Mouse (Mus musculus) heart, embryonic 11.5 days (tissue): ENCODE data around the gene Purb. TPM values are rescaled to one million over a fixed set of nuclear protein-coding genes. Genes with fewer than 3 reads are reported as not detected.

Experiments
- ATAC-seq: fragments of 200-750 bp; cut with Nextera tagmentation; replicated peaks from 2 replicates; pipeline ENCODE4 v1.8.0; 2017; ENCODE audit warnings: moderate library complexity; ENCODE audit not compliant: insufficient number of reproducible peaks, low FRiP score, low TSS enrichment
- H3K27ac ChIP-seq: fragments of 300-500 bp; sonication (generic); 2 replicates; pipeline ENCODE4 v1.5.1; 2014; ENCODE audit warnings: mild to moderate bottlenecking, low read depth, low read length
- H3K27me3 ChIP-seq: fragments of 300-500 bp; sonication (generic); 2 replicates; pipeline ENCODE4 v1.6.1; 2014; ENCODE audit warnings: mild to moderate bottlenecking, low read length, mixed read lengths; ENCODE audit not compliant: control insufficient read depth, insufficient read depth
- H3K36me3 ChIP-seq: fragments of 300-500 bp; sonication (generic); 2 replicates; pipeline ENCODE4 v1.6.1; 2014; ENCODE audit warnings: mild to moderate bottlenecking, low read length, moderate library complexity, mixed read lengths; ENCODE audit not compliant: control insufficient read depth, insufficient read depth
- H3K4me1 ChIP-seq: fragments of 300-500 bp; sonication (generic); 2 replicates; pipeline ENCODE4 v1.6.1; 2014; ENCODE audit warnings: low read length; ENCODE audit not compliant: control insufficient read depth, insufficient read depth
- H3K4me2 ChIP-seq: fragments of 300-500 bp; sonication (generic); 2 replicates; pipeline ENCODE4 v1.6.1; 2014; ENCODE audit warnings: mild to moderate bottlenecking, moderate library complexity
- H3K4me3 ChIP-seq: fragments of 300-500 bp; sonication (generic); 2 replicates; pipeline ENCODE4 v1.5.1; 2014; ENCODE audit warnings: low read depth, low read length
- H3K9ac ChIP-seq: fragments of 300-500 bp; sonication (generic); 2 replicates; pipeline ENCODE4 v1.6.1; 2014; ENCODE audit warnings: mild to moderate bottlenecking, low read depth, low read length, moderate library complexity
- H3K9me3 ChIP-seq: fragments of 300-500 bp; sonication (generic); replicated peaks from 2 replicates; pipeline ENCODE4 v1.6.1; 2016; ENCODE audit warnings: low read length; ENCODE audit not compliant: control insufficient read depth
- WGBS: fragments of 180-500 bp; shearing (Covaris S2); extraction: QIAGEN DNeasy Blood & Tissue Kit; methylation state at CpG from one replicate; pipeline ENCODE4 v1.1.7; 2014; ENCODE audit not compliant: insufficient replicate concordance; 5-methylcytosine and 5-hydroxymethylcytosine counted together
- polyA plus RNA-seq: library from polyadenylated mRNA; unstranded; fragments of >200 nt; fragmentation: Nextera tagmentation; extraction: Ambion mirVana; gene quantifications from 2 replicates; pipeline ENCODE4 v1.2.1, GENCODE M21; 2014

Gene Purb
- polyA plus RNA-seq = 22.3 and 25.5 TPM in 2 replicates

DNA sequence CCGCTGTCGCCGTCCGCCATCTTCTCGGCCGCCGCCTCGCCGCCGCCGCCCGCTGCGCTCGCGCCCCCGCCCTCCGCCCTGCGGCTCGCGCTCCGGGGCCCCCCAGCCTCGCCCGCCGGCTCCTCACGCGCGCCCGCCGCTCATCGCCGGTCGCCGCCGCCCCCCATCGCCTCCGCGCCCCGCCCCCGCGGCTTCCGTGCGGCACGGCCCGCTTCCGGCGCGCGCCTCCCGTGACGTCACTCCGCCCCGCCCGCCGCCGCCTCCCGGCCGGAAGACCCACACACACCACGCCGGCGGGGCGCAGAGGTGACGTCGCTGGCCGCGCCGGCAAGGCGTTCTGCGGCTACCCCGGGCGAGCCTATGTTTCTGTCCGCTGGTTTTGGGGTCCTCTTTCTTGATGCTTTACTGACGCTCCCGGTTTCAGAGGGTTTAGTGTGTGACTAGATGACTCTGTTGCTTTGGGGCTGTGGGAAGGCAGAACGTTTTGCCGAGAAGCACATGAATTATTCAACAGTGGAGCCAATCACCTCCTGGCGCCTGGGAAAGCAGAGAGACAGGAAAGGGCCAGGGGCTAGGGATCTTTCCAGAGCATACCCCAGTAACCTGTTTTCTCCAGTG lies at the start of gene Purb:
Purb (minus strand) TSS at position 51 of the 618 bp plus-strand sequence.
- Histone ChIP-seq H3K4me2 (peak within 1 kb of the TSS; percentile 94), H3K36me3 (no peaks in the 10 kb centered on the region), H3K4me1 (peaks cover 11% of the 10 kb centered on the region), H3K4me3 (peak within 1 kb of the TSS; percentile 95), H3K9me3 (no peaks in the 10 kb centered on the region), H3K9ac (peak within 1 kb of the TSS; percentile 99), H3K27ac (peak within 1 kb of the TSS; percentile 99), H3K27me3 (no peaks in the 10 kb centered on the region)
- peak; percentile 95 for ATAC-seq
- WGBS = under 1% methylated on average over 41 of the region's 76 CpGs

DNA sequence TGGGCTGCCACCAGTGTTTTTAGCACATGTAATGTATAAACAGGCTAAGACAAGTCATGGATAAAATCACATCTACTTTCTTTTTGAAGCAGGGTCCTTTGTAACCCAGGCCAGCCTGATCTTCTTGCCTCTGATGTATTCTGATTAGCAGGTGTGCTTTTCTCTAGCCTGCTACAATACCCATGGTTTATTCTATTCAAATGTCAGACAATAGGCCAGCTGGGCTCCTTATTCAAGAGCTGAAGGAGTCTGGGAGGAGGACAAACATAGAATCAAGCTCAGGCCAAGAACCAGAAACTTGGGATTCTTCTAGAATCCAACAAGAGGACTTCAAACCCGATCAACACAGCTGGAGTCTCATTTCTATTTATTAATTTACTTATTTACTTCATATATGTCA lies 49.5 kb upstream of the Purb start:
- H3K9me3 ChIP-seq = no peaks in the 10 kb centered on the region
- no peaks in the 10 kb centered on the region for H3K27me3 ChIP-seq
- WGBS = 96% methylated on average over 1 of the region's 1 CpGs
- H3K4me2 ChIP-seq = no peak overlapping the region
- no peak overlapping the region for H3K9ac ChIP-seq
- peaks cover 23% of the 10 kb centered on the region for H3K36me3 ChIP-seq
- ATAC-seq = no peak
- no peak overlapping the region for H3K27ac ChIP-seq
- no peak overlapping the region for H3K4me3 ChIP-seq
- H3K4me1 ChIP-seq = peaks cover 9% of the 10 kb centered on the region

DNA sequence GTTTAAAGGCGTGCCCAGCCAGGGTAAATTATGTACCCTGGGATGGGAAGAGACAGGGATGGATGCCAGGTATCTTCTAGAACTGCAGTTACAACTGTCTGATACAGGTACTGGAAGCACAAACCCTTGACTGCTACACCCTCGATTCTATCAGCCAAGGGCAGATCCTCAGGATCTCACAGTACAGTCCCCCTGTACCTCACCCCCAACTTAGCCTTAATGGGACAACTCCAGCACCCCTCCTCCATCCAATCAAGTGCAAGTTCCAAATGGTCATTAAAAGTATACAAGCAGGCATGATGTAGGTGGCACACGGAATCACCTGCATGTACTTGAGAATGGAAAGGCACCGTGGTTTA lies 49.1 kb upstream of the Purb start:
- Histone ChIP-seq H3K9me3 (no peaks in the 10 kb centered on the region), H3K36me3 (peaks cover 23% of the 10 kb centered on the region), H3K27ac (no peak overlapping the region), H3K9ac (no peak overlapping the region), H3K4me2 (no peak overlapping the region), H3K27me3 (no peaks in the 10 kb centered on the region), H3K4me3 (no peak overlapping the region), H3K4me1 (peaks cover 9% of the 10 kb centered on the region)
- no peak for ATAC-seq
- WGBS = 85% methylated on average over 4 of the region's 4 CpGs

DNA sequence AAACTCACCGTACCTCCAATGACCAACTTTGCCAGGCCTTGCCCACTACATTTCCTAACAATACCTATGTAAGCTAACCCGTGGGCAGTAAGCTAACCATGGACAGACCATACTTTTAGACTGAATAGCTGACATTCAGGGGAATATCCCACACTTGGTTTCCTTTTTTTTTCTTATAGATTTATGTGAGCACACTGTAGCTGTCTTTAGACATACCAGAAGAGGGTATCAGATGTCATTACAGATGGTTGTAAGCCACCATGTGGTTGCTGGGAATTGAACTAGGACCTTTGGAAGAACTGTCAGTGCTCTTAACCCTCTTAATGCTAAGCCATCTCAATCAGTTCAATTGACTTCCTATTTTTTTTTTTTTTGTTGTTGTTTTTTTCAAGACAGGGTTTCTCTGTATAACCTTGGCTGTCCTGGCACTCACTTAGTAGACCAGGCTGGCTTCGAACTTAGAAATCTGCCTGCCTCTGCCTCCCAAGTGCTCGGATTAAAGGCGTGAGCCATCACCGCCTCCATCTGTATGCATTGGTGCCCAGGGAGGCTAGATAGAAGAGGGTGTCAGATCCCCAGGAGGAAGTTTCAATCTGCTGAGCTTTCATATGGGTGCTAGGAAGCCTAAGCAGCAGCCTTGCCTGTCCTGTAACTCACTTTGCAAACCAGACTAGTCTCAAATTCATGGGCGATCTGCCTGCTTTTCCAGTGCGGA lies 48.6 kb upstream of the Purb start:
- peaks cover 23% of the 10 kb centered on the region for H3K36me3 ChIP-seq
- H3K4me3 ChIP-seq = no peak overlapping the region
- no peak overlapping the region for H3K27ac ChIP-seq
- H3K4me1 ChIP-seq = peaks cover 9% of the 10 kb centered on the region
- 86% methylated on average over 8 of the region's 8 CpGs for WGBS
- ATAC-seq = no peak
- no peaks in the 10 kb centered on the region for H3K9me3 ChIP-seq
- H3K27me3 ChIP-seq = no peaks in the 10 kb centered on the region
- no peak overlapping the region for H3K4me2 ChIP-seq
- no peak overlapping the region for H3K9ac ChIP-seq

DNA sequence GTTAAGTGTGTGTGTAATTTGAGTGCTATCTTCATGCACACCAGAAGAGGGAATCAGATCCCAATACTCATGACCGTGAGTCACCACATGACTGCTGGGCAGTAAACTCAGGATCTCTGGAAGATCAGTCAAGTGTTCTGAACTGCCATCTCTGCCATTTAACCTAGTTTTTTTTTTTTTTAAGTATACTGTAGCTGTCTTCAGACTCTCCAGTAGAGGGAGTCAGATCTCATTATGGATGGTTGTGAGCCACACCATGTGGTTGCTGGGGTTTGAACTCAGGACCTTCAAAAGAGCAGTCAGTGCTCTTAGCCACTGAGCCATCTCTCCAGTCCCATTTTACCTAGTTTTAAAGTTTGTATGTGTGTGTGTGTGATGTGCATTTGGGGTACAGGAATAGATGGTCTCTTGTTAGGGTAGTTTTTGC lies 48.0 kb upstream of the Purb start:
- Histone ChIP-seq H3K27ac (no peak overlapping the region), H3K27me3 (no peaks in the 10 kb centered on the region), H3K4me3 (no peak overlapping the region), H3K4me1 (peaks cover 9% of the 10 kb centered on the region), H3K36me3 (peaks cover 23% of the 10 kb centered on the region), H3K4me2 (no peak overlapping the region), H3K9me3 (no peaks in the 10 kb centered on the region), H3K9ac (no peak overlapping the region)
- no peak for ATAC-seq
- 53% methylated on average over 1 of the region's 1 CpGs for WGBS

DNA sequence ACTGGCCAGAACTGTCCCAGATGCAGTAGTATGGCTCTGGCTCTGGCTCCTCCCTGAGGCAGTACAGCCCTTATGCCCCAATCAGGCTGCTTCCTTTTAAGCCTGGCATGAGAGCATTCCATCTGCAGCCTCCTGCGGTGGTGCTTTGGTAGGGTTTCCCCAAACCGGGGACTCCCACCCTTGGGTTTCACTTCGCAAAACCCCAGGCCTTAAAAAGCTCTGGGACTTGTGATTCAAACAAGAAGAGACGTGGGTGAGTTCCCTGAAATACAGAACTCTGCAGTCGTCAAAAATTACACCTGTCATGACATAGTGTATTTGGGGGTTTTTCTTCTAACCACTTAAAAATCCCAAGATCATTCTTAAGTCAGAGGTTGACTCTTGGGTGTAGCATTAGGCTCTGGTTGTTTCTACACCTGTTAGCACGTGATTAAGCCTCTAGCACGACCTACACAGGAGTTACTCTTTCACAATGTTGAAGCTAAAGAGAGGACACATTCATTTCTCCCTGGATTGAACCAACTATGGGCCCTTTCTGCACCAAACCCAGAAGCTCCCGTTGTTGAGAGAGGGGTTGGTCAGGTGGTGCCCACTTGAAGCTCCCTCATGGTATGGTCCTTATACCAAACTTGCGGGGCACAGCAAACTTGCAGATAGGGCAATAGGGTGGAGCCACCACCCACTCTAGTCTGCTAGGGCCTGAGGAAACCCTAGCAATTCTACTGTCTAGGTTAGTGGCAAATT lies 47.2 kb upstream of the Purb start:
- Histone ChIP-seq H3K4me3 (no peak overlapping the region), H3K4me1 (peaks cover 9% of the 10 kb centered on the region), H3K9me3 (no peaks in the 10 kb centered on the region), H3K36me3 (peaks cover 23% of the 10 kb centered on the region), H3K27me3 (no peaks in the 10 kb centered on the region), H3K9ac (no peak overlapping the region), H3K27ac (no peak overlapping the region), H3K4me2 (no peak overlapping the region)
- 68% methylated on average over 9 of the region's 9 CpGs for WGBS
- no peak for ATAC-seq

DNA sequence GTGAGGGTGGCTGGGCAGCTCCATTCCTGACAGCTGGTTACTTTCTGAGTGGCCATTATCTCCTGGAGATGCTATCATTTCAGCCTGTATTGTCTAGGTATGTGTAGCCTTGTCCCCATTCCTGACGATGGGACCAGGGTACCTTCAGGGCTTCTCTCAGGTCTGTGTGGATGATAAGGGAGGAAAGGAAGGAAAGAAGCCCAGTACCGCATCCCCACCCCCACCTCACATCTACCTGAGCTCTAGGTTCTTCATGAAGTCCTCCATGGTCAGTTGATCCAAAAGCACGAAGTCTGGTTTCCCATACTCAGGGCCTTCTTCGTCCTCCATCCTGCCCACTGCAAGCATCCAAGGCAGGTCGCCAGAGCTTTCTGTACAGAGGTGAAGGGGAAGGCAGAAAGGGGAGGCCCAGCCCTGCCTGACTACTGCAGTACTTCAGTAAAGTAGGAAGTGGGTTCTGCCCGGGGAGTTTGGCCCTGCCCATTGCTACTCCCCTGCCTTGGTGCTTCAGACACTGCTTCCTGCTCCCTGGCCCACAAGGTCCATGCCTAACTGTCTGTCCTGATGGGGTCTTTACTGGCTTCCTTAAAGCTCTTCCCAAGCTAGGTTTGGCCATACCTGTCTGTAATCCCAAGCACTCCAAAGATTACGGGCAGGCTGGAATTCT lies 44.9 kb upstream of the Purb start, which contains the start of gene Myo1g:
Myo1g (minus strand) TSS at position 459 of the 667 bp plus-strand sequence.
- no peaks in the 10 kb centered on the region; the same call in 1 of the 2 replicates for H3K27me3 ChIP-seq
- H3K9me3 ChIP-seq = no peaks in the 10 kb centered on the region
- ATAC-seq = no peak
- 63% methylated on average over 7 of the region's 7 CpGs for WGBS
- H3K4me2 ChIP-seq = no peak within 1 kb of the TSS
- H3K4me3 ChIP-seq = no peak within 1 kb of the TSS
- H3K36me3 ChIP-seq = peaks cover 13% of the 10 kb centered on the region
- H3K9ac ChIP-seq = no peak within 1 kb of the TSS
- H3K4me1 ChIP-seq = no peaks in the 10 kb centered on the region
- no peak within 1 kb of the TSS for H3K27ac ChIP-seq

DNA sequence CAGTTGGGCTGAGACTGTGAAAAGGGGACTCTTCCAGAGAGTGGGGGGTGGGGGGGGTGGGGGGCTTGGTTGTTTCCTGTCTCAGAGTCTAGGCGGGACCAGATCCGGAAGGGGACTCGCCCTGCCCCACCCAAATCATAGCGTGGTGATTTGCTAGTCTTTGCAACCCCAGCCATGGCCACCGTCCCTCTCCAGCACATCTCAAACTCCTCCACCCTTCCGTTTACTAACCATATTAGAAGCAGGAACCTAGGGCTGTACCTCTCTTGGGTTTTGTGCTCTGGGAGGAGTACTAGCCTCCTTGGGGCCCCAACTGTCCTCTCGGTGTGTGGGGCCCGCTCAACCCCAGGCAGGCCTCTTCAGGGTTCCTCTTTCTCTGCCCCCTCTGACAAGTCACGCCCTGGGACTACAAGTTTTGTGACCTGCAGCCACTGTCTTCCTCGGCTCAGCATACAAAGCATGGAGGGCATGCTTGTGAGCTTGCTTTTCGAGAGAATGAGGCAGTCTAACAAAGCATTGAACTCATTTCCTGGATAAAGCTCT lies 43.8 kb upstream of the Purb start:
- no peak overlapping the region for H3K9ac ChIP-seq
- WGBS = 62% methylated on average over 11 of the region's 11 CpGs

More for the DNA sequence above, 43.8 kb upstream of the Purb start:
- H3K27ac ChIP-seq = no peak overlapping the region
- H3K4me2 ChIP-seq = no peak overlapping the region
- peaks cover 3% of the 10 kb centered on the region for H3K36me3 ChIP-seq
- ATAC-seq = no peak
- no peaks in the 10 kb centered on the region; the same call in 1 of the 2 replicates for H3K27me3 ChIP-seq
- H3K9me3 ChIP-seq = no peaks in the 10 kb centered on the region
- H3K4me1 ChIP-seq = no peaks in the 10 kb centered on the region
- H3K4me3 ChIP-seq = no peak overlapping the region
